Mouse (Mus musculus) testis, adult 2 months (tissue): ENCODE measurements around the gene Ssmem1.

ENCODE experiments used
- CTCF ChIP-seq: fragments of 200-500 bp; IDR thresholded peaks from 2 replicates; pipeline ENCODE4 v1.5.1; 2012; ENCODE audit warnings: low read depth, mild to moderate bottlenecking, inconsistent platforms, low read length, moderate library complexity; ENCODE audit not compliant: control insufficient read depth, insufficient read depth, insufficient replicate concordance
- POLR2A ChIP-seq: fragments of 200-500 bp; IDR thresholded peaks from 2 replicates; pipeline ENCODE4 v1.6.1; 2012; ENCODE audit warnings: low read depth, mild to moderate bottlenecking, inconsistent platforms, low read length, moderate library complexity; ENCODE audit not compliant: control insufficient read depth

- no peak for TF ChIP-seq CTCF
- TF ChIP-seq POLR2A = no peak
Measured at GRCm38 (mm10) chr6:30551644-30552580, 42.3 kb downstream of the Ssmem1 start.
